Mouse (Mus musculus) B cell, adult 67 days (primary cell): ENCODE data around the gene Edn2. TPM values are rescaled to one million over a fixed set of nuclear protein-coding genes. Genes with fewer than 3 reads are reported as not detected.

ENCODE experiments used
- total RNA-seq, 2 experiments: library from RNA; stranded (reverse); gene quantifications; 4 replicates each; pipeline ENCODE4 v1.2.4; 2023

Edn2 gene
- total RNA-seq = not detected

GRCm38 (mm10) chr4:120161166-120161949 lies at the start of gene Edn2:
Edn2 (plus strand) TSS chr4:120161206.

Other genes starting within 250 kb of the Edn2 start
- gene AL607142.1, start 96.2 kb upstream of the Edn2 start, total RNA-seq = not detected
- under 1 TPM in 1 of 2 experiments, not detected in 1; 0.21 TPM for gene Foxo6, start 126.1 kb downstream of the Edn2 start, total RNA-seq
- 10 to 100 TPM; 35.1 to 49.9 TPM for gene Scmh1, start 244.1 kb downstream of the Edn2 start, total RNA-seq